Mouse (Mus musculus): ENCODE measurements around the gene Camp.

GRCm38 (mm10) chr9:109806695-109807293 lies 42.6 kb downstream of the Camp start:
- TF ChIP-seq CTCF (IDR thresholded peaks at IDR 0.05; ENCODE audit: low read depth) = no peak
- no peak for TF ChIP-seq EP300 (IDR thresholded peaks at IDR 0.05; ENCODE audit: low read depth)
